Mouse (Mus musculus) MEL (cell line): ENCODE data around the gene Retreg1. TPM values are rescaled to one million over a fixed set of nuclear protein-coding genes. Genes with fewer than 3 reads are reported as not detected.

Experiments used
- DNase-seq: peaks from one replicate; pipeline ENCODE4 v3.0.0; 2011; ENCODE audit warnings: low read depth, low spot score
- H3K27ac ChIP-seq: 2 replicates; pipeline ENCODE4 v1.5.1; 2012; ENCODE audit warnings: low read depth, mild to moderate bottlenecking, control low read depth, low read length, moderate library complexity; ENCODE audit not compliant: control insufficient read depth
- H3K27me3 ChIP-seq, 2 experiments: fragments of 150-350 bp in 1 of 2; sonication (generic) in 1 of 2; 2 replicates each; pipeline ENCODE4 v1.6.1; 2012; ENCODE audit warnings: low read length in 2 of 2, mild to moderate bottlenecking in 2 of 2, improper control_type of control experiment in 1 of 2, moderate library complexity in 1 of 2; ENCODE audit not compliant: insufficient read depth in 2 of 2, control insufficient read depth in 1 of 2
- H3K36me3 ChIP-seq, 2 experiments: 2 replicates each; pipeline ENCODE4 v1.6.1; 2012 to 2014; ENCODE audit warnings: low read length in 2 of 2, improper control_type of control experiment in 1 of 2, inconsistent platforms in 1 of 2, mild to moderate bottlenecking in 1 of 2; ENCODE audit not compliant: insufficient read depth in 2 of 2, control insufficient read depth in 1 of 2
- H3K4me1 ChIP-seq, 2 experiments: fragments of 150-350 bp in 1 of 2; sonication (generic) in 1 of 2; 2 replicates each; pipeline ENCODE4 v1.6.1; 2012; ENCODE audit warnings: low read length in 2 of 2, improper control_type of control experiment in 1 of 2, mild to moderate bottlenecking in 1 of 2; ENCODE audit not compliant: insufficient read depth in 2 of 2, control insufficient read depth in 1 of 2
- H3K4me3 ChIP-seq, 2 experiments: fragments of 150-350 bp in 1 of 2; sonication (generic) in 1 of 2; 2 replicates each; pipeline ENCODE4 v1.5.1; 2012; ENCODE audit warnings: low read depth in 2 of 2, low read length in 2 of 2, mild to moderate bottlenecking in 2 of 2, moderate library complexity in 2 of 2, control low read depth in 1 of 2, improper control_type of control experiment in 1 of 2; ENCODE audit not compliant: control insufficient read depth in 1 of 2, insufficient read depth in 1 of 2
- H3K79me2 ChIP-seq: 2 replicates; pipeline ENCODE4 v1.6.1; 2012; ENCODE audit warnings: mild to moderate bottlenecking, low read length, moderate library complexity; ENCODE audit not compliant: control insufficient read depth, poor library complexity, insufficient read depth
- H3K9ac ChIP-seq: 2 replicates; pipeline ENCODE4 v1.6.1; 2012; ENCODE audit warnings: low read depth, mild to moderate bottlenecking, control low read depth, low read length, moderate library complexity; ENCODE audit not compliant: control insufficient read depth, poor library complexity, severe bottlenecking
- H3K9me3 ChIP-seq: fragments of 150-350 bp; sonication (generic); replicated peaks from 2 replicates; pipeline ENCODE4 v1.6.1; 2012; ENCODE audit warnings: mild to moderate bottlenecking, low read length, improper control_type of control experiment, moderate library complexity; ENCODE audit not compliant: insufficient read depth
- BHLHE40 ChIP-seq: IDR thresholded peaks from 2 replicates; pipeline ENCODE4 v1.6.1; 2012; ENCODE audit warnings: low read depth, mild to moderate bottlenecking, inconsistent platforms, low read length, improper control_type of control experiment, borderline replicate concordance
- CTCF ChIP-seq, 3 experiments: IDR thresholded peaks in 2 of 3; conservative IDR thresholded peaks in 1 of 3; 2 replicates each; pipeline ENCODE4 v1.5.1; 2011 to 2012; ENCODE audit warnings: low read length in 3 of 3, low read depth in 2 of 3, mild to moderate bottlenecking in 2 of 3, improper control_type of control experiment in 1 of 3, inconsistent platforms in 1 of 3, mixed read lengths in 1 of 3, moderate library complexity in 1 of 3; ENCODE audit not compliant: control insufficient read depth in 1 of 3, insufficient read depth in 1 of 3, poor library complexity in 1 of 3, severe bottlenecking in 1 of 3
- E2F4 ChIP-seq: IDR thresholded peaks from 2 replicates; pipeline ENCODE4 v1.6.1; 2011; ENCODE audit warnings: low read depth, low read length, improper control_type of control experiment, borderline replicate concordance
- ELF1 ChIP-seq: IDR thresholded peaks from 2 replicates; pipeline ENCODE4 v1.6.1; 2014; ENCODE audit warnings: low read depth, mild to moderate bottlenecking, inconsistent platforms, low read length, improper control_type of control experiment, moderate library complexity
- ETS1 ChIP-seq: IDR thresholded peaks from 2 replicates; pipeline ENCODE4 v1.6.1; 2012; ENCODE audit warnings: low read depth, mild to moderate bottlenecking, inconsistent platforms, low read length, improper control_type of control experiment, moderate library complexity
- GATA1 ChIP-seq: IDR thresholded peaks from 2 replicates; pipeline ENCODE4 v1.6.1; 2011; ENCODE audit warnings: low read depth, low read length, improper control_type of control experiment
- JUND ChIP-seq: IDR thresholded peaks from 2 replicates; pipeline ENCODE4 v1.6.1; 2011; ENCODE audit warnings: low read depth, mild to moderate bottlenecking, improper control_type of control experiment, low read length
- KAT2A ChIP-seq: conservative IDR thresholded peaks from 2 replicates; pipeline ENCODE4 v1.6.1; 2012; ENCODE audit warnings: low read depth, low read length, improper control_type of control experiment, inconsistent platforms
- MAFK ChIP-seq: IDR thresholded peaks from 2 replicates; pipeline ENCODE4 v1.6.1; 2011; ENCODE audit warnings: low read depth, mild to moderate bottlenecking, low read length, improper control_type of control experiment, borderline replicate concordance
- MAZ ChIP-seq: IDR thresholded peaks from 2 replicates; pipeline ENCODE4 v1.6.1; 2012; ENCODE audit warnings: low read depth, mild to moderate bottlenecking, inconsistent platforms, low read length, improper control_type of control experiment
- MEF2A ChIP-seq: IDR thresholded peaks from 2 replicates; pipeline ENCODE4 v1.6.1; 2014; ENCODE audit warnings: low read depth, mild to moderate bottlenecking, inconsistent platforms, low read length, improper control_type of control experiment; ENCODE audit not compliant: poor library complexity, insufficient replicate concordance, severe bottlenecking; ENCODE audit errors: extremely low read depth
- MXI1 ChIP-seq: IDR thresholded peaks from 2 replicates; pipeline ENCODE4 v1.6.1; 2011; ENCODE audit warnings: mild to moderate bottlenecking, low read depth, low read length, improper control_type of control experiment
- MYB ChIP-seq: IDR thresholded peaks from 2 replicates; pipeline ENCODE4 v1.6.1; 2011; ENCODE audit warnings: mild to moderate bottlenecking, low read depth, low read length, improper control_type of control experiment
- MYC ChIP-seq: IDR thresholded peaks from 2 replicates; pipeline ENCODE4 v1.6.1; 2011; ENCODE audit warnings: low read depth, mild to moderate bottlenecking, low read length, improper control_type of control experiment, moderate library complexity
- NELFE ChIP-seq: IDR thresholded peaks from 2 replicates; pipeline ENCODE4 v1.6.1; 2011; ENCODE audit warnings: low read depth, low read length, improper control_type of control experiment
- NRF1 ChIP-seq: IDR thresholded peaks from 2 replicates; pipeline ENCODE4 v1.6.1; 2014; ENCODE audit warnings: low read depth, mild to moderate bottlenecking, inconsistent platforms, low read length, improper control_type of control experiment, moderate library complexity; ENCODE audit not compliant: poor library complexity, insufficient read depth, severe bottlenecking
- POLR2AphosphoS2 ChIP-seq: IDR thresholded peaks from 2 replicates; pipeline ENCODE4 v1.6.1; 2011; ENCODE audit warnings: low read length, improper control_type of control experiment
- POLR2AphosphoS5 ChIP-seq: IDR thresholded peaks from 2 replicates; pipeline ENCODE4 v1.6.1; 2012; ENCODE audit warnings: low read depth, borderline replicate concordance, mild to moderate bottlenecking, inconsistent platforms, low read length, moderate library complexity, mixed read lengths
- RAD21 ChIP-seq: IDR thresholded peaks from 2 replicates; pipeline ENCODE4 v1.6.1; 2011; ENCODE audit warnings: mild to moderate bottlenecking, low read depth, low read length, improper control_type of control experiment
- RCOR1 ChIP-seq: IDR thresholded peaks from 2 replicates; pipeline ENCODE4 v1.6.1; 2012; ENCODE audit warnings: low read depth, mild to moderate bottlenecking, inconsistent platforms, low read length, improper control_type of control experiment
- SIN3A ChIP-seq: IDR thresholded peaks from 2 replicates; pipeline ENCODE4 v1.6.1; 2012; ENCODE audit warnings: low read length, improper control_type of control experiment, inconsistent platforms
- SMC3 ChIP-seq: IDR thresholded peaks from 2 replicates; pipeline ENCODE4 v1.6.1; 2011; ENCODE audit warnings: low read depth, low read length, improper control_type of control experiment
- TAL1 ChIP-seq: IDR thresholded peaks from 2 replicates; pipeline ENCODE4 v1.6.1; 2012; ENCODE audit warnings: mild to moderate bottlenecking, inconsistent platforms, low read length, moderate library complexity, mixed read lengths
- TBP ChIP-seq: IDR thresholded peaks from 2 replicates; pipeline ENCODE4 v1.8.0; 2011; ENCODE audit warnings: low read depth, low read length, improper control_type of control experiment
- TCF12 ChIP-seq: IDR thresholded peaks from 2 replicates; pipeline ENCODE4 v1.6.1; 2014; ENCODE audit warnings: low read depth, mild to moderate bottlenecking, inconsistent platforms, low read length, improper control_type of control experiment, moderate library complexity
- UBTF ChIP-seq: IDR thresholded peaks from 2 replicates; pipeline ENCODE4 v1.6.1; 2012; ENCODE audit warnings: low read depth, mild to moderate bottlenecking, inconsistent platforms, low read length, improper control_type of control experiment, moderate library complexity, borderline replicate concordance; ENCODE audit not compliant: insufficient read depth
- USF1 ChIP-seq: IDR thresholded peaks from 2 replicates; pipeline ENCODE4 v1.6.1; 2014; ENCODE audit warnings: low read depth, mild to moderate bottlenecking, inconsistent platforms, low read length, improper control_type of control experiment, moderate library complexity
- USF2 ChIP-seq, 2 experiments: IDR thresholded peaks; 2 replicates each; pipeline ENCODE4 v1.6.1; 2011 to 2012; ENCODE audit warnings: improper control_type of control experiment in 2 of 2, low read length in 2 of 2, borderline replicate concordance in 1 of 2, inconsistent platforms in 1 of 2, low read depth in 1 of 2, mild to moderate bottlenecking in 1 of 2; ENCODE audit not compliant: insufficient read depth in 1 of 2
- ZC3H11A ChIP-seq: IDR thresholded peaks from 2 replicates; pipeline ENCODE4 v1.6.1; 2012; ENCODE audit warnings: low read depth, mild to moderate bottlenecking, inconsistent platforms, low read length, improper control_type of control experiment
- ZKSCAN1 ChIP-seq: IDR thresholded peaks from 2 replicates; pipeline ENCODE4 v1.6.1; 2012; ENCODE audit warnings: low read depth, mild to moderate bottlenecking, inconsistent platforms, low read length, improper control_type of control experiment, moderate library complexity
- ZMIZ1 ChIP-seq: IDR thresholded peaks from 2 replicates; pipeline ENCODE4 v1.6.1; 2012; ENCODE audit warnings: low read depth, mild to moderate bottlenecking, inconsistent platforms, low read length, improper control_type of control experiment, moderate library complexity
- polyA plus RNA-seq, 2 experiments: library from polyadenylated mRNA; stranded (reverse) in 1 of 2; unstranded in 1 of 2; fragments of >175 nt in 1 of 2; fragments of >200 nt in 1 of 2; gene quantifications; 2 replicates each; pipeline versions ENCODE4 v1.2.1 to v1.2.4; 2012; ENCODE audit warnings: low replicate concordance in 2 of 2, low read depth in 1 of 2; ENCODE audit not compliant: insufficient read length in 2 of 2, insufficient read depth in 1 of 2, missing spikeins in 1 of 2
- total RNA-seq: library from RNA; depleted of rRNA; stranded (reverse); fragments of 300-350 nt; gene quantifications from 2 replicates; pipeline ENCODE4 v1.2.3, GENCODE M21; 2012

Gene Retreg1
- total and polyA plus RNA-seq, 3 experiments = 3.1 to 7.6 TPM; not detected in 1

DNA sequence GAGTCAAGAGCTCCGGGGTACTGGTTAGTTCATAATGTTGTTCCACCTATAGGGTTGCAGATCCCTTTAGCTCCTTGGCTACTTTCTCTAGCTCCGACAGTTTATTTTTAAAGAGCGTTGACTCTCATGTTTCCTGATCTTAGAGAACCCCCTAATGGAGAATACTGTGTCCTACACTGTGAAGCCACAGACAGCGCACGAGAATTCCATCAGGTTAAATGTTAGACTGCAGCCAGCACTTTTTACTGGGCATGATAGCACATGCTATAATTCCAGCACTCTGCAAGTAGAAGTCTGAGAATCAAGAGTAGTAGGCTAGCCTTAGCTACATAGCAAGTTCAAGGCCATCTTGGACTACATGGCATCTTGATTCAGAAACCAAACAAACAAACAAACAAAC is 116.4 kb downstream of the Retreg1 start:
- Histone ChIP-seq H3K4me3 (no peak overlapping the region), H3K79me2 (no peaks in the 10 kb centered on the region), H3K36me3 (no peaks in the 10 kb centered on the region), H3K9me3 (no peaks in the 10 kb centered on the region), H3K9ac (no peak overlapping the region), H3K4me1 (no peaks in the 10 kb centered on the region), H3K27ac (no peak overlapping the region), H3K27me3 (no peaks in the 10 kb centered on the region)
- no peak for DNase-seq
- TF ChIP-seq UBTF (no peak), BHLHE40 (no peak), E2F4 (no peak), MEF2A (no peak), TCF12 (no peak), ZC3H11A (peak; percentile 6; the same call in 1 of the 2 replicates), GATA1 (no peak), SMC3 (peak; percentile 30; the same call in 1 of the 2 replicates), ELF1 (no peak), CTCF (IDR thresholded peaks at IDR 0.05 in 2 of 3, conservative IDR thresholded peaks at IDR 0.05 in 1 of 3; ENCODE audit: control insufficient read depth in 1 of 3, insufficient read depth in 1 of 3, low read depth in 2 of 3, low read length in 3 of 3, poor library complexity in 1 of 3, severe bottlenecking in 1 of 3) (peak in 1 of 3 experiments; percentile 38; a peak in 2 of 6 replicates), ETS1 (no peak), JUND (no peak), MXI1 (no peak), RAD21 (peak; percentile 36), MAFK (no peak), MAZ (no peak), ZKSCAN1 (no peak), SIN3A (no peak), MYB (no peak), USF1 (no peak), USF2 (IDR thresholded peaks at IDR 0.05; ENCODE audit: borderline replicate concordance in 1 of 2, insufficient read depth in 1 of 2, low read depth in 1 of 2, low read length in 2 of 2) (no peak), MYC (no peak), NELFE (no peak), ZMIZ1 (no peak), NRF1 (no peak), TBP (no peak), POLR2AphosphoS5 (no peak), RCOR1 (no peak), POLR2AphosphoS2 (no peak), TAL1 (no peak), KAT2A (no peak)
